Mouse (Mus musculus) midbrain, postnatal 0 days (tissue): Measurements from ENCODE around the gene Bsph2. TPM values are rescaled to one million over a fixed set of nuclear protein-coding genes. Genes with fewer than 3 reads are reported as not detected.

ENCODE experiments used
- ATAC-seq: fragments of 200-750 bp; cut with Nextera tagmentation; 2 replicates; pipeline ENCODE4 v1.8.0; 2017; ENCODE audit warnings: moderate number of reproducible peaks, mild to moderate bottlenecking, moderate TSS enrichment, moderate library complexity; ENCODE audit not compliant: low FRiP score
- DNase-seq: peaks from one replicate; pipeline ENCODE4 v3.0.0-alpha.2; 2015; ENCODE audit warnings: low spot score
- H3K27ac ChIP-seq: fragments of 300-500 bp; sonication (generic); 2 replicates; pipeline ENCODE4 v1.5.1; 2014; ENCODE audit warnings: low read depth, mild to moderate bottlenecking, low read length, mixed read lengths
- H3K27me3 ChIP-seq: fragments of 300-500 bp; sonication (generic); 2 replicates; pipeline ENCODE4 v1.6.1; 2014; ENCODE audit warnings: low read length, control low read depth, mixed read lengths; ENCODE audit not compliant: insufficient read depth
- H3K36me3 ChIP-seq: fragments of 300-500 bp; sonication (generic); 2 replicates; pipeline ENCODE4 v1.6.1; 2014; ENCODE audit warnings: low read length, control low read depth, mixed read lengths; ENCODE audit not compliant: insufficient read depth
- H3K4me1 ChIP-seq: fragments of 300-500 bp; sonication (generic); 2 replicates; pipeline ENCODE4 v1.6.1; 2014; ENCODE audit warnings: mild to moderate bottlenecking, control low read depth, antibody characterized with exemption, low read length, mixed read lengths; ENCODE audit not compliant: insufficient read depth
- H3K4me2 ChIP-seq: fragments of 300-500 bp; sonication (generic); 2 replicates; pipeline ENCODE4 v1.6.1; 2014; ENCODE audit warnings: low read depth, mild to moderate bottlenecking, low read length, mixed read lengths; ENCODE audit not compliant: poor library complexity, severe bottlenecking
- H3K4me3 ChIP-seq: fragments of 300-500 bp; sonication (generic); 2 replicates; pipeline ENCODE4 v1.5.1; 2014; ENCODE audit warnings: low read depth, mild to moderate bottlenecking, low read length, moderate library complexity
- H3K9ac ChIP-seq: fragments of 300-500 bp; sonication (generic); replicated peaks from 2 replicates; pipeline ENCODE4 v1.6.1; 2014; ENCODE audit warnings: mild to moderate bottlenecking, low read length, moderate library complexity, mixed read lengths; ENCODE audit not compliant: poor library complexity, severe bottlenecking
- H3K9me3 ChIP-seq: fragments of 300-500 bp; sonication (generic); 2 replicates; pipeline ENCODE4 v1.6.1; 2016; ENCODE audit warnings: low read length, control low read depth
- CTCF ChIP-seq: IDR thresholded peaks from 2 replicates; pipeline ENCODE4 v1.5.1; 2016; ENCODE audit warnings: antibody characterized with exemption, mild to moderate bottlenecking
- WGBS: fragments of 180-500 bp; shearing (Covaris S2); extraction: QIAGEN DNeasy Blood & Tissue Kit; methylation state at CpG from one replicate; pipeline ENCODE4 v1.1.7; 2014; 5-methylcytosine and 5-hydroxymethylcytosine counted together
- polyA plus RNA-seq: library from polyadenylated mRNA; unstranded; fragments of >200 nt; fragmentation: Nextera tagmentation; extraction: Ambion mirVana; gene quantifications from 2 replicates; pipeline ENCODE4 v1.2.1, GENCODE M21; 2015
- total RNA-seq: library from RNA; depleted of rRNA; stranded (reverse); fragments of >200 nt; gene quantifications from 2 replicates; pipeline ENCODE4 v1.2.3, GENCODE M21; 2014; rRNA removed

The Bsph2 gene
- total RNA-seq = not detected in 2 replicates
- polyA plus RNA-seq = not detected in 2 replicates

DNA sequence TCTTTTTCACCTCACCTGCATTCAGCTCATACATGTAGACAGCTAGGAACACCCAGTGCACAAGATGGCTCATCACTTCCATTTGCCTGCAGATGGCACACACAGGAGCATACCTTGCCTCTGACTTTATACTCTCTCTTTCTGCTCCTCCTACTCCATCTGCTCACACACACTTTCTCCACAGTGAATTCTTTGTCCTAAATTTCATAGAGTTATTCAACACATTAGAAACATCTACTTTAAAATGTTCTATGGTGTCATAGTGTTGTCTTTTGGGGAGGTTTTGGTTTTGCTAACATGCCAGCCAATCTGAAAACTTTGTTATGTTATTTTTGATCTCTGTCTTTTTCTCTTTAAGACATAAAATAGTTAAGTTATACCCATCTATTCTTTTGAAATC, at the start of gene Bsph2:
Bsph2 (minus strand) TSS at position 101 of the 400 bp plus-strand sequence.
- no peaks in the 10 kb centered on the region for H3K36me3 ChIP-seq
- no peak within 1 kb of the TSS for H3K4me3 ChIP-seq
- ATAC-seq = no peak
- peaks cover 28% of the 10 kb centered on the region for H3K9me3 ChIP-seq
- H3K27ac ChIP-seq = no peak within 1 kb of the TSS
- TF ChIP-seq CTCF = no peak
- no peak for DNase-seq
- H3K9ac ChIP-seq = no peak within 1 kb of the TSS
- no peaks in the 10 kb centered on the region for H3K27me3 ChIP-seq
- H3K4me2 ChIP-seq = no peak within 1 kb of the TSS
- H3K4me1 ChIP-seq = no peaks in the 10 kb centered on the region

DNA sequence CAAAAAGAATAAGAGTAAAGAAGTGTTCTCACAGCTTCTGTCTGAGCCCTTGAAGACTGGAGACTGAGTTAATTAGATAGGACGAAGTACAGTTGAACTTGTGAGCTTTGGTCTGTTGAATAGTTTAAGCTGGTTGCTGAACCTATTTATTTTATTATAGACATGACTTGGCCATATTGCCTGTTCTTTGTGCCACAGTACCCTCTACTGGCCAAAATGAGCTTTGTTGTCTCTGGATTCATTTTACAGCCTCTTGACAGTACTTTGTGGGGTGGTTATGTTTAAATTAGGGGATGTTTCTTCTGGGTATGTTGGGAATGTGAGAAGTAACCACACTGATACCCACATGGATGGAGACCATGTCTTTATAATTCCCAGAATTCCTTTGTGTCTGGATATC, 59.3 kb downstream of the Bsph2 start:
- no peak for ATAC-seq
- H3K9me3 ChIP-seq = peaks cover 29% of the 10 kb centered on the region; the same call in 1 of the 2 replicates
- 77% methylated on average over 1 of the region's 1 CpGs for WGBS
- no peak overlapping the region for H3K4me2 ChIP-seq
- no peaks in the 10 kb centered on the region for H3K36me3 ChIP-seq
- no peak overlapping the region for H3K9ac ChIP-seq
- H3K4me1 ChIP-seq = no peaks in the 10 kb centered on the region
- no peak for TF ChIP-seq CTCF
- no peak overlapping the region for H3K27ac ChIP-seq
- H3K4me3 ChIP-seq = no peak overlapping the region
- no peaks in the 10 kb centered on the region for H3K27me3 ChIP-seq
- DNase-seq = no peak

Other genes starting within 250 kb of the Bsph2 start
- gene Pla2g4c, start 246.4 kb downstream of the Bsph2 start, total RNA-seq = 0.16 and 0.61 TPM in 2 replicates
- 0.27 and 0.32 TPM in 2 replicates for gene Pla2g4c, start 246.4 kb downstream of the Bsph2 start, polyA plus RNA-seq
- gene Cabp5, start 172.9 kb downstream of the Bsph2 start, total RNA-seq = not detected in 2 replicates
- gene Cabp5, start 172.9 kb downstream of the Bsph2 start, polyA plus RNA-seq = not detected in 2 replicates
- not detected in 2 replicates for gene Bsph1, start 120.2 kb downstream of the Bsph2 start, total RNA-seq
- not detected in 2 replicates for gene Bsph1, start 120.2 kb downstream of the Bsph2 start, polyA plus RNA-seq
- gene Sult2a5, start 52.9 kb upstream of the Bsph2 start, total RNA-seq = not detected in 2 replicates
- not detected in 2 replicates for gene Sult2a5, start 52.9 kb upstream of the Bsph2 start, polyA plus RNA-seq
- gene Sult2a2, start 162.4 kb upstream of the Bsph2 start, total RNA-seq = not detected in 2 replicates
- gene Sult2a2, start 162.4 kb upstream of the Bsph2 start, polyA plus RNA-seq = not detected in 2 replicates